Mouse (Mus musculus): ENCODE data around the gene Vav1. TPM values are rescaled to one million over a fixed set of nuclear protein-coding genes. Genes with fewer than 3 reads are reported as not detected.
A peak's percentile ranks its signal among the peaks of the same experiment; 100 is the strongest.

Gene Vav1
- polyA plus RNA-seq, 1 experiment from 2014 or later = 2.0 TPM

DNA sequence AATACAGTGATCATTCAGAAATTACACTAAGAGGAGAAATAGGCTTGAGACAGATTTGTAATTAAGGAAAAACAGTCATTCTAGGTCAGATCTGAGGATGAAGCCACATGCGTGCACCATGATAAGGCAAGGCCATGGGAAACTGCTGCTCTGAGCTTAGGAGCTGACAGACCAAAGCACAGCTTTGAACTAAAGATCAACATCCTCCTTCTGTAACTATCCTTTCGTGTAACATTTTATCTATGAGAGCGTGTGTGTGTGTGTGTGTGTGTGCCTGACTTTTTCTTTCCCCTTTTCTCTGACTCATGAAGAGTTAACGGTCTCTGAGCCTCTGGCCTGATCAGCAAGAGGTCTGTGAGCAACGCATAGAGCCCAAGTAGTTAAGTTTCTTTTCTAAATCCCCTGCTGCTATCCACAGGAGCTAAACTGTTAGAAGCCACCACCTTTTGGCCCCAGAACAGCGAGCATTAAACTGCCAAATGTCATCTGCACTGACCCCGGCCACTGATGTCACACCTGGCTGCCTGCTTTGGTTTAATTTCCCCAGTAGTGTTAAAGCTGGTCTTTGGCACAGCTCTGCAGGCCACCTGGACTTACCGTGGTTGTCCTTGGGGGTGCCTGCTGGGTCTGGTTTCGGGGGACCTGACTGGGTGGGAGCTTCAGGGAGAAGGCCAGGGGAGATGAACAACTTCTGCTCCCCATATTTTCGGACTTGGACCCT, 35.1 kb upstream of the Vav1 start:
- Histone ChIP-seq H3K9ac (replicated peaks; ENCODE audit: low read length) (no peak overlapping the region), H3K27me3 (ENCODE audit: insufficient read depth, low read length) (no peaks in the 10 kb centered on the region), H3K4me3 (ENCODE audit: low read length) (no peak overlapping the region), H3K4me1 (ENCODE audit: insufficient read depth, low read length) (peaks cover 14% of the 10 kb centered on the region), H3K36me3 (ENCODE audit: insufficient read depth, low read length) (peaks cover 17% of the 10 kb centered on the region), H3K4me2 (replicated peaks; ENCODE audit: low read depth, low read length) (no peak overlapping the region), H3K27ac (ENCODE audit: low read length) (no peak overlapping the region), H3K9me3 (ENCODE audit: low read length) (no peaks in the 10 kb centered on the region)
- no peak for ATAC-seq (ENCODE audit: low FRiP score, low TSS enrichment)
- 69% methylated on average over 10 of the region's 10 CpGs for WGBS

DNA sequence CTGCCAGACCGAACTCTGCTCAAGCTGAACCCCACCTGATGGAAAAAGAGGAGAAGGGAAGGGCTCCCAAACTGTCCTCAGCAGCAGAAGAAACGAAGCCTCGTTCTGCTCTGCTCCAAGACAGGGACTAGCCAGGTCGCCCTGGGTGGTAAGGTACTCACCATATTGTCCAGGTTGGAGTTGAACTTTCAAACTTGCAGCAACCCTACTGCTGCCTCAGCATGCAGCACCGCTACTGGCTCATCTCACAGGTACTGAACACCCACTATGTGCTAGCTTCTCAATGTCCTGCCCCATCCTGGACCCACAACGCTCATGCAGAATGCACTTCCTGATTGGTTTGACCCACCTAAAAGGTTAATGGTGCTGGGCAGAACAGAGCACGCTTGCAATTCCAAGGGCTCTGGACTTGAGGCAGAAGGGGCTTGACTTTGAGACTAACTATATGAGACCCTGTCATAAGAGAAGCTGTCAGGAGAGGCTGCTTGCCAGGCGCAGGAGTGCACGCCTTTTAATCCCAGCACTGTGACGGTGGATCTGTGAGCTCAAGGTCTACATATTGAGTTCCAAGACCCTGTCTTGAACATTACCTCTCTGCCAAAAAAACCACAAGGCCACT, 33.5 kb upstream of the Vav1 start:
- no peak for ATAC-seq (ENCODE audit: low FRiP score, low TSS enrichment)
- Histone ChIP-seq H3K27ac (ENCODE audit: low read length) (no peak overlapping the region), H3K4me1 (ENCODE audit: insufficient read depth, low read length) (peaks cover 16% of the 10 kb centered on the region), H3K27me3 (ENCODE audit: insufficient read depth, low read length) (no peaks in the 10 kb centered on the region), H3K9ac (replicated peaks; ENCODE audit: low read length) (no peak overlapping the region), H3K4me3 (ENCODE audit: low read length) (no peak overlapping the region), H3K4me2 (replicated peaks; ENCODE audit: low read depth, low read length) (no peak overlapping the region), H3K36me3 (ENCODE audit: insufficient read depth, low read length) (peaks cover 17% of the 10 kb centered on the region), H3K9me3 (ENCODE audit: low read length) (no peaks in the 10 kb centered on the region)
- WGBS = 88% methylated on average over 10 of the region's 10 CpGs

DNA sequence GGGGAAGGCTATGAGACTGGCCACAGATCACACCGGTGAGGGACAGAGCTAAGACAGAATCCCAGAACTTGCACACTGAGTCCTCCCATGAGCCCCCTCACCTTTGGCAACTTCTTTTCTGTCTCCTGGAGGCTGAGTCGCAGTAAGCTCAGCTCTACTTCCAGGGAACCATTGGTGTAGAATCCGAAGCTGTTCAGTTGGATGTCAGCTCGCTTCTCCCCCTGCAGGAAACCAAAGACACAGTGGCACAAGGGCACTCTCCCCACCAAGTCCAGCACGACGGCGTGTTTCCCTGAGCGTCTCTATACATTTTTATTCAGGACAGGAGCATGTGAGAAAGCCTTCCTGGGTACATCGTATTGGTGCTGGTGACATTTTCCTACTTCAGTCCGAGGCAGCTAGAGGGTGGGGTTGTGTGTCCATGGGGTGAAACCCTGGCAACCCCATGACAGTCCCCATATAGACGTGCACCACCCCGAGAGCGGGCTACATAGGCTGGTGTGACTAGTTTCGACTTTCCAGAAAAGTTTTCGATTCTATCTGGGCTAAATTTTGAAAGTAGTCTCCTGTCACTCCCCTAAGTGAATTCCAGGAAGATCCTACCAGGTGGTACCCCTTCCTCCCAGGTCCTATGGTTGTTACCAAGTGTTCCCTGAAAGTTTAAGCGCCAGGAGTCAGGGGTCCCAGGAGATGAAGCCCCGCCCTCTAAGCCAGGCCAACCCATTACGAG, 32.1 kb upstream of the Vav1 start:
- Histone ChIP-seq H3K27ac (ENCODE audit: low read length) (peak overlapping the region; percentile 95), H3K4me3 (ENCODE audit: low read length) (peak overlapping the region; percentile 80), H3K36me3 (ENCODE audit: insufficient read depth, low read length) (peaks cover 13% of the 10 kb centered on the region), H3K27me3 (ENCODE audit: insufficient read depth, low read length) (no peaks in the 10 kb centered on the region), H3K4me1 (ENCODE audit: insufficient read depth, low read length) (peaks cover 18% of the 10 kb centered on the region), H3K9me3 (ENCODE audit: low read length) (no peaks in the 10 kb centered on the region), H3K4me2 (replicated peaks; ENCODE audit: low read depth, low read length) (peak overlapping the region; percentile 66), H3K9ac (replicated peaks; ENCODE audit: low read length) (peak overlapping the region; percentile 87)
- 3% methylated on average over 18 of the region's 18 CpGs for WGBS
- peak; percentile 2; the same call in 1 of the 2 replicates for ATAC-seq (ENCODE audit: low FRiP score, low TSS enrichment)

GRCm38 (mm10) chr17:57247393-57248200, 31.3 kb upstream of the Vav1 start:
- H3K9ac ChIP-seq (replicated peaks; ENCODE audit: low read length) = peak overlapping the region; percentile 87
- H3K9me3 ChIP-seq (ENCODE audit: low read length) = no peaks in the 10 kb centered on the region
- H3K36me3 ChIP-seq (ENCODE audit: insufficient read depth, low read length) = peaks cover 7% of the 10 kb centered on the region; the same call in 1 of the 2 replicates
- peak overlapping the region; percentile 87 for H3K4me3 ChIP-seq (ENCODE audit: low read length)
- H3K4me2 ChIP-seq (replicated peaks; ENCODE audit: low read depth, low read length) = peak overlapping the region; percentile 95
- WGBS = under 1% methylated on average over 46 of the region's 46 CpGs
- H3K4me1 ChIP-seq (ENCODE audit: insufficient read depth, low read length) = peaks cover 18% of the 10 kb centered on the region
- peak; percentile 92 for ATAC-seq (ENCODE audit: low FRiP score, low TSS enrichment)
- peak overlapping the region; percentile 95 for H3K27ac ChIP-seq (ENCODE audit: low read length)
- H3K27me3 ChIP-seq (ENCODE audit: insufficient read depth, low read length) = no peaks in the 10 kb centered on the region

DNA sequence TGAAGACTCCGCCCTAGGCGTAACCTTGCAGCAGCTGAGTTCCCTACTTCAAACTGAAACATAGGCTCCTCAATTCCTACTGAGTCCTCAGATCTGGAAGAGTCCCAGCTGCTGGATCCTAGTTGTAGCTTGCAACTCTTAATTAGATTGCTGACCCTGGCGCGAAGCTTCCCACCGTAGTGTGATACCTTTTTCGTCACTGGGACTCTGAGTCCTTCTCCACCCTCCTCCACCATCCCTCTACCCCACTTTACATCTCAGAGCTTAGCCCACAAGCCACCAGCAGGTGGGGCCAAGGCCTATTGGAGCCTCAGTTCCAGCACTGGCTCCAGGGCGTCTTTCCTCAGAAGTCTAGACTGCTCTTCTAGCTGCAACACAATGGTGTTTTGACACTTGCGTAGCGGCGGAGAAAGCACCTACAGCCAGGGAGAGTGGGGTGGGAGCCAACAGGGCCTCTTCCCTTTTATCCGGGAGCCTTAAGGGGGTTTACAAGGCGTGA, 30.6 kb upstream of the Vav1 start, which contains the start of gene Gpr108:
Gpr108 (minus strand) TSS at position 246 of the 499 bp plus-strand sequence.
- Histone ChIP-seq H3K9me3 (ENCODE audit: low read length) (no peaks in the 10 kb centered on the region), H3K4me1 (ENCODE audit: insufficient read depth, low read length) (peaks cover 18% of the 10 kb centered on the region), H3K36me3 (ENCODE audit: insufficient read depth, low read length) (peaks cover 4% of the 10 kb centered on the region), H3K27ac (ENCODE audit: low read length) (peak within 1 kb of the TSS; percentile 95), H3K4me2 (replicated peaks; ENCODE audit: low read depth, low read length) (peak within 1 kb of the TSS; percentile 95), H3K27me3 (ENCODE audit: insufficient read depth, low read length) (no peaks in the 10 kb centered on the region), H3K4me3 (ENCODE audit: low read length) (peak within 1 kb of the TSS; percentile 87), H3K9ac (replicated peaks; ENCODE audit: low read length) (peak within 1 kb of the TSS; percentile 87)
- WGBS = under 1% methylated on average over 12 of the region's 12 CpGs
- peak; percentile 71 for ATAC-seq (ENCODE audit: low FRiP score, low TSS enrichment)

DNA sequence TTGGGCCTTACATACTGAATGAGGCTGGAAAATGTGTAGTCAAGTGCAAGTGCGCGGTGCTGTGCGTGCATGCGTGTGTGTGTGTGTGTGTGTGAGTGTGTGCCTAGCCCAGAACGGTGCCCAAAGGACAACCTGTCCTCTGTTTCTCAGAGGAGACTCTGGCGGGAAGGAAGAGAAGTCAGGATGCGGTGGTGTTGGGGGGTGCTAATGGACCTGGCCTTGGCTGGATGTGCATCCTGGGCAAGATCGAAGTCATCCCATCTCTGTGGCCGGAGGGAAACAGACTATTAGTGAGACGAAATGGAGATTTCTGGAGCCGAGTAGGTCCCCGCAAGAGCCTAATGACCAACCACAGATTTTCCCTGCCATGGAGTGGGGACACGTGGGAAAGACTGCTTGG, 30.1 kb upstream of the Vav1 start:
- Histone ChIP-seq H3K36me3 (ENCODE audit: insufficient read depth, low read length) (peaks cover 8% of the 10 kb centered on the region), H3K4me1 (ENCODE audit: insufficient read depth, low read length) (peaks cover 18% of the 10 kb centered on the region), H3K9ac (replicated peaks; ENCODE audit: low read length) (peak overlapping the region; percentile 74), H3K9me3 (ENCODE audit: low read length) (no peaks in the 10 kb centered on the region), H3K4me3 (ENCODE audit: low read length) (peak overlapping the region; percentile 87), H3K27me3 (ENCODE audit: insufficient read depth, low read length) (no peaks in the 10 kb centered on the region), H3K27ac (ENCODE audit: low read length) (peak overlapping the region; percentile 88), H3K4me2 (replicated peaks; ENCODE audit: low read depth, low read length) (peak overlapping the region; percentile 95)
- no peak for ATAC-seq (ENCODE audit: low FRiP score, low TSS enrichment)
- 5% methylated on average over 13 of the region's 13 CpGs for WGBS

DNA sequence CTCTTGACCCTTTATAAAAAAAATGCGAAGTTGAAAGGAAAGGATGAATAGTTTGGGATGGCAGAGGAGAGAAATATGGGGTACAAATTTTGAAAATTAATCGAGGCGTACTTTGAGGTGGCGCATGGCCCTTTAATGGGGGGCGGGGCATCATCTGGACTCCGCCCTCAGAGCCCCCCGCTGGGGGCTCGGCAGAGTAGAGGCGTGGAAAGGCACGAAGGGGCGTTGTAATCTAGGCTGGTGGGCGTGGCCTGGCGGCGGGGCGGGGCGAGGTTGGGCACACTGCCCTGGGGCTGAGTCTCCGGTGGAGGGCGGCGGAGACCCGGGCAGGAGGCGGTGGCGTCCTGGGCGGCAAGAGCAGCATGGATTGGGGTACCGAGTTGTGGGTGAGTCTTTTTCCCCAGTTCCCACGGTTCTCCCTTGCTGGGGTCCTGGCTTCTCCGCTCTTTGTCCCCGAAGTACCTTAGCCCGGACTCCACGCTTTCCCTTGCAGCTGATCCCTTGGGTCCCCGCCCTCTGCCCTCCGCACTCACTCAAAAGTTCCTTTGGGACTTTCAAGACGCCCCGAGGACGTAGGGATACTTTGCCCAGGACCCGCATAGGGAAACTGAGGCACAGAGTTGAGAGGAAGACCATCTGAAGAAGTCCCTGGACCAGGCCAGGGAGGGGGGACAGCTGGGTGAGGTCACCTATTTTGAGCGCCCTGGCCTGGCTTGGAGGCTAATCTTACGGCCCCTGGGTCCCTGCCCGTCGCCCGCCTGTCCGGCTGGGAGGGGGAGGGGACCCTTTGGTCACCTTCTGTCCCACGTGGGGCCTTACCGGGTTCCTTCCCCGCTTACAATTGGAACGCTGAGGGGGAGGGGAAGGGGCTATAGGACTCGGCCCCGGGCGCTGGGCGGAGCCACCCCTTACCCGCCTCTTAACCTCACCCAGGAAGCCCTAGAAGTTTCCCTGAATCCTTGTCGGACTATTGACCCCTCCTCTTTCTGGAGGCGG, 29.4 kb upstream of the Vav1 start, which contains the start of gene Trip10:
Trip10 (plus strand) TSS at position 270 of the 996 bp plus-strand sequence.
- peaks cover 15% of the 10 kb centered on the region for H3K36me3 ChIP-seq (ENCODE audit: insufficient read depth, low read length)
- peak within 1 kb of the TSS; percentile 81 for H3K9ac ChIP-seq (replicated peaks; ENCODE audit: low read length)
- under 1% methylated on average over 51 of the region's 52 CpGs for WGBS
- ATAC-seq (ENCODE audit: low FRiP score, low TSS enrichment) = peak; percentile 43
- peak within 1 kb of the TSS; percentile 88 for H3K27ac ChIP-seq (ENCODE audit: low read length)
- no peaks in the 10 kb centered on the region for H3K27me3 ChIP-seq (ENCODE audit: insufficient read depth, low read length)
- H3K4me1 ChIP-seq (ENCODE audit: insufficient read depth, low read length) = peaks cover 18% of the 10 kb centered on the region
- peak within 1 kb of the TSS; percentile 95 for H3K4me2 ChIP-seq (replicated peaks; ENCODE audit: low read depth, low read length)
- H3K9me3 ChIP-seq (ENCODE audit: low read length) = no peaks in the 10 kb centered on the region
- peak within 1 kb of the TSS; percentile 87 for H3K4me3 ChIP-seq (ENCODE audit: low read length)

GRCm38 (mm10) chr17:57250461-57251160, 28.3 kb upstream of the Vav1 start:
- no peak for ATAC-seq (ENCODE audit: low FRiP score, low TSS enrichment)
- Histone ChIP-seq H3K9me3 (ENCODE audit: low read length) (no peaks in the 10 kb centered on the region), H3K4me1 (ENCODE audit: insufficient read depth, low read length) (peaks cover 18% of the 10 kb centered on the region), H3K4me2 (replicated peaks; ENCODE audit: low read depth, low read length) (peak overlapping the region; percentile 95), H3K9ac (replicated peaks; ENCODE audit: low read length) (peak overlapping the region; percentile 81), H3K36me3 (ENCODE audit: insufficient read depth, low read length) (peaks cover 26% of the 10 kb centered on the region), H3K4me3 (ENCODE audit: low read length) (peak overlapping the region; percentile 87), H3K27ac (ENCODE audit: low read length) (peak overlapping the region; percentile 75), H3K27me3 (ENCODE audit: insufficient read depth, low read length) (no peaks in the 10 kb centered on the region)
- WGBS = 2% methylated on average over 33 of the region's 33 CpGs

All from kidney, embryonic 16.5 days (tissue).